Mouse (Mus musculus) midbrain, postnatal 0 days (tissue): ENCODE measurements around the gene Fgf9. TPM values are rescaled to one million over a fixed set of nuclear protein-coding genes. Genes with fewer than 3 reads are reported as not detected.

Source experiments
- ATAC-seq: fragments of 200-750 bp; cut with Nextera tagmentation; 2 replicates; pipeline ENCODE4 v1.8.0; 2017; ENCODE audit warnings: moderate number of reproducible peaks, mild to moderate bottlenecking, moderate TSS enrichment, moderate library complexity; ENCODE audit not compliant: low FRiP score
- DNase-seq: peaks from one replicate; pipeline ENCODE4 v3.0.0-alpha.2; 2015; ENCODE audit warnings: low spot score
- H3K27ac ChIP-seq: fragments of 300-500 bp; sonication (generic); 2 replicates; pipeline ENCODE4 v1.5.1; 2014; ENCODE audit warnings: low read depth, mild to moderate bottlenecking, low read length, mixed read lengths
- H3K27me3 ChIP-seq: fragments of 300-500 bp; sonication (generic); 2 replicates; pipeline ENCODE4 v1.6.1; 2014; ENCODE audit warnings: low read length, control low read depth, mixed read lengths; ENCODE audit not compliant: insufficient read depth
- H3K36me3 ChIP-seq: fragments of 300-500 bp; sonication (generic); 2 replicates; pipeline ENCODE4 v1.6.1; 2014; ENCODE audit warnings: low read length, control low read depth, mixed read lengths; ENCODE audit not compliant: insufficient read depth
- H3K4me1 ChIP-seq: fragments of 300-500 bp; sonication (generic); 2 replicates; pipeline ENCODE4 v1.6.1; 2014; ENCODE audit warnings: mild to moderate bottlenecking, control low read depth, antibody characterized with exemption, low read length, mixed read lengths; ENCODE audit not compliant: insufficient read depth
- H3K4me2 ChIP-seq: fragments of 300-500 bp; sonication (generic); 2 replicates; pipeline ENCODE4 v1.6.1; 2014; ENCODE audit warnings: low read depth, mild to moderate bottlenecking, low read length, mixed read lengths; ENCODE audit not compliant: poor library complexity, severe bottlenecking
- H3K4me3 ChIP-seq: fragments of 300-500 bp; sonication (generic); 2 replicates; pipeline ENCODE4 v1.5.1; 2014; ENCODE audit warnings: low read depth, mild to moderate bottlenecking, low read length, moderate library complexity
- H3K9ac ChIP-seq: fragments of 300-500 bp; sonication (generic); replicated peaks from 2 replicates; pipeline ENCODE4 v1.6.1; 2014; ENCODE audit warnings: mild to moderate bottlenecking, low read length, moderate library complexity, mixed read lengths; ENCODE audit not compliant: poor library complexity, severe bottlenecking
- H3K9me3 ChIP-seq: fragments of 300-500 bp; sonication (generic); 2 replicates; pipeline ENCODE4 v1.6.1; 2016; ENCODE audit warnings: low read length, control low read depth
- CTCF ChIP-seq: IDR thresholded peaks from 2 replicates; pipeline ENCODE4 v1.5.1; 2016; ENCODE audit warnings: antibody characterized with exemption, mild to moderate bottlenecking
- WGBS: fragments of 180-500 bp; shearing (Covaris S2); extraction: QIAGEN DNeasy Blood & Tissue Kit; methylation state at CpG from one replicate; pipeline ENCODE4 v1.1.7; 2014; 5-methylcytosine and 5-hydroxymethylcytosine counted together
- polyA plus RNA-seq: library from polyadenylated mRNA; unstranded; fragments of >200 nt; fragmentation: Nextera tagmentation; extraction: Ambion mirVana; gene quantifications from 2 replicates; pipeline ENCODE4 v1.2.1, GENCODE M21; 2015
- total RNA-seq: library from RNA; depleted of rRNA; stranded (reverse); fragments of >200 nt; gene quantifications from 2 replicates; pipeline ENCODE4 v1.2.3, GENCODE M21; 2014

Gene Fgf9
- total and polyA plus RNA-seq, 2 experiments from 2014 or later = 7.9 to 17.7 TPM

- no peak overlapping the region for H3K27ac ChIP-seq
- DNase-seq (peak; percentile 68), ATAC-seq (peak; percentile 44; the same call in 1 of the 2 replicates)
- H3K36me3 ChIP-seq = no peaks in the 10 kb centered on the region
- no peak for TF ChIP-seq CTCF
- H3K27me3 ChIP-seq = no peaks in the 10 kb centered on the region
- no peak overlapping the region for H3K4me3 ChIP-seq
- WGBS = 59% methylated on average over 4 of the region's 6 CpGs
- H3K4me1 ChIP-seq = no peaks in the 10 kb centered on the region
- no peak overlapping the region for H3K9ac ChIP-seq
- H3K9me3 ChIP-seq = no peaks in the 10 kb centered on the region
- H3K4me2 ChIP-seq = no peak overlapping the region
Observed at GRCm38 (mm10) chr14:58113180-58113579, 42.8 kb downstream of the Fgf9 start.

GRCm38 (mm10) chr14:58114146-58114545 is 43.8 kb downstream of the Fgf9 start:
- no peak for DNase-seq
- H3K27me3 ChIP-seq = no peaks in the 10 kb centered on the region
- H3K9me3 ChIP-seq = no peaks in the 10 kb centered on the region
- no peaks in the 10 kb centered on the region for H3K36me3 ChIP-seq
- H3K27ac ChIP-seq = no peak overlapping the region
- no peak overlapping the region for H3K4me3 ChIP-seq
- H3K4me2 ChIP-seq = no peak overlapping the region
- TF ChIP-seq CTCF = no peak
- WGBS = 91% methylated on average over 2 of the region's 2 CpGs
- H3K4me1 ChIP-seq = no peaks in the 10 kb centered on the region
- ATAC-seq = no peak
- no peak overlapping the region for H3K9ac ChIP-seq

GRCm38 (mm10) chr14:58124625-58125024 is 54.3 kb downstream of the Fgf9 start:
- no peak overlapping the region for H3K27ac ChIP-seq
- no peaks in the 10 kb centered on the region for H3K27me3 ChIP-seq
- H3K4me1 ChIP-seq = no peaks in the 10 kb centered on the region
- TF ChIP-seq CTCF = no peak
- no peak overlapping the region for H3K4me2 ChIP-seq
- H3K9me3 ChIP-seq = no peaks in the 10 kb centered on the region
- no peak overlapping the region for H3K9ac ChIP-seq
- DNase-seq = no peak
- no peak overlapping the region for H3K4me3 ChIP-seq
- H3K36me3 ChIP-seq = no peaks in the 10 kb centered on the region
- ATAC-seq = no peak

DNA sequence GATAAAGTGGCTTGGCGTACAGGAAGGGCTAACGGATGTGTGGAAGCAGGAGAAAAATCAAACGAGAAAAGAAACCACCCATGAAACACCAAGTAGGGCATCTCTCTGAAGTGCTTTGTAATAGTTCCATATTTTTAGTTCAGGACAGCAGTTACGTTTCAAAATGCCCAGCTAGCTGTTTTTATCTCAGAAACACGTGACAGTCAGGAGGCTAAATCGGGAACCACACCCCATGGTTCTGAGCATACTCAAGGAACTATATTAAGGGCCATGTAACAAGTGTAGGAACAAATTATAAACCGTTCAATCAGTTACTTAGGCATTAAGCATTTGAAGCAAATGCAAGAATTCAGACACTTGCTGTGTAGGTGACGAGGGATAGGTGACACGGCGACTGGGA is 56.2 kb downstream of the Fgf9 start:
- Histone ChIP-seq H3K4me3 (no peak overlapping the region), H3K36me3 (no peaks in the 10 kb centered on the region), H3K4me2 (no peak overlapping the region), H3K27ac (no peak overlapping the region), H3K9me3 (no peaks in the 10 kb centered on the region), H3K9ac (no peak overlapping the region), H3K27me3 (no peaks in the 10 kb centered on the region), H3K4me1 (no peaks in the 10 kb centered on the region)
- ATAC-seq = no peak
- TF ChIP-seq CTCF = no peak
- DNase-seq = no peak
- WGBS = 89% methylated on average over 10 of the region's 10 CpGs

- TF ChIP-seq CTCF = no peak
- no peak overlapping the region for H3K4me2 ChIP-seq
- H3K4me1 ChIP-seq = no peaks in the 10 kb centered on the region
- no peak overlapping the region for H3K4me3 ChIP-seq
- DNase-seq (no peak), ATAC-seq (no peak)
- WGBS = 85% methylated on average over 1 of the region's 1 CpGs
- H3K36me3 ChIP-seq = no peaks in the 10 kb centered on the region
- no peak overlapping the region for H3K27ac ChIP-seq
- no peaks in the 10 kb centered on the region for H3K9me3 ChIP-seq
- H3K27me3 ChIP-seq = no peaks in the 10 kb centered on the region
- no peak overlapping the region for H3K9ac ChIP-seq
Observed at GRCm38 (mm10) chr14:58139506-58140055, 69.2 kb downstream of the Fgf9 start.

DNA sequence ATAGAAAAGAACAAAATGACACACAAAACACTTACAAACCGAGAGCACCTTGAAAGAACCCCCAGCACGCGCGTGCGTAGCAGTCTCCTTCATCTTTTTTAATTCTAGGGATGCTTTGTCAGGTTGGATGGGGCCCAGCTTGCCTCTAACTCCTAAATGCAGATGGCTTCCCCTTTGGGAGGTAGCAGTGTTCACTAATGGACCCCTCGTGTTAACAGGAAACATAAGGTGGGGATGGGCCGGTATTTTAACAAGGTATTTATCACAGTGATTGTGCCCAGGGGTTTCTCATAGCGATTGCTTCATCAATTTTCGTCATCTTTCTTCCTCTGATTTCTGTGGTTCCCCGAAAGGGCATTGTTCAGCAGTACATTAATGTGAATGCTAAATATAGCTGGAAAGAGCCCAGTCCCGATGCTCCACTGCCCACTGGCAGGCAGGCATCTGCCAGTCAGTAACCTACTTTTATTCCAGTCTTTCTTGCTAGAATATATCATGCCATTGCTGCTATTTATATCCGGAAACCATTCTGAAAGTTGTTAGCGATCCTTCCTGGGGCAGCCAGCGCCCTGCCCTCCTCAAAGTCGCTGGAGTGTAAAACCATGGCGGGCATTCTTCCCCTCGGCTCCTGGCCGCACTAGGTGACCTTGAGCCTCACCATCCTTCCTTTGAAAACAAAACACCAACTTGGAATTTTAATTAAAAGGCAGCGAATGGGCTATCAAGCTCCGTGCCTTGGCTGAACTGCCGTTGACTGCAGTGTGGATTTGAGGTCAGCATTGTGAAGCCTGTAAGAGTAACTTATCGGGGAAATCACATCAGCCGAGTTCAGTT is 79.5 kb downstream of the Fgf9 start:
- H3K4me2 ChIP-seq = peak overlapping the region; percentile 38
- ATAC-seq (no peak), DNase-seq (peak; percentile 36)
- no peaks in the 10 kb centered on the region for H3K36me3 ChIP-seq
- H3K27ac ChIP-seq = no peak overlapping the region
- no peaks in the 10 kb centered on the region for H3K9me3 ChIP-seq
- 61% methylated on average over 23 of the region's 23 CpGs for WGBS
- H3K4me1 ChIP-seq = no peaks in the 10 kb centered on the region
- no peaks in the 10 kb centered on the region for H3K27me3 ChIP-seq
- no peak overlapping the region for H3K9ac ChIP-seq
- no peak for TF ChIP-seq CTCF
- H3K4me3 ChIP-seq = no peak overlapping the region
